Mouse (Mus musculus): ENCODE measurements around the gene Crybg2. TPM values are rescaled to one million over a fixed set of nuclear protein-coding genes. Genes with fewer than 3 reads are reported as not detected.

The Crybg2 gene
- polyA plus RNA-seq, 1 experiment, result 92.5 TPM

- H3K4me1 ChIP-seq (ENCODE audit: control insufficient read depth, insufficient read depth, insufficient read length, low read length), result no peaks in the 10 kb centered on the region
- H3K4me3 ChIP-seq (ENCODE audit: low read depth, low read length), result no peak overlapping the region
- no peak overlapping the region for H3K27ac ChIP-seq (ENCODE audit: insufficient read depth, low read depth, low read length)
- H3K27me3 ChIP-seq (ENCODE audit: control insufficient read depth, insufficient read depth, low read length), result no peaks in the 10 kb centered on the region
- H3K36me3 ChIP-seq (ENCODE audit: control insufficient read depth, insufficient read depth, low read length), result no peaks in the 10 kb centered on the region
- 32% methylated on average over 9 of the region's 9 CpGs for WGBS
- TF ChIP-seq CTCF (IDR thresholded peaks at IDR 0.05; ENCODE audit: extremely low read depth, insufficient read length, insufficient replicate concordance, low read depth, low read length) (no peak), POLR2A (IDR thresholded peaks at IDR 0.05; ENCODE audit: low read depth, low read length) (no peak)
These were observed 19.1 kb upstream of the Crybg2 start for GRCm38 (mm10) chr4:134041317-134042123.

- H3K36me3 ChIP-seq (ENCODE audit: control insufficient read depth, insufficient read depth, low read length), result no peaks in the 10 kb centered on the region
- no peaks in the 10 kb centered on the region for H3K4me1 ChIP-seq (ENCODE audit: control insufficient read depth, insufficient read depth, insufficient read length, low read length)
- TF ChIP-seq CTCF (IDR thresholded peaks at IDR 0.05; ENCODE audit: extremely low read depth, insufficient read length, insufficient replicate concordance, low read depth, low read length), result no peak
- TF ChIP-seq POLR2A (IDR thresholded peaks at IDR 0.05; ENCODE audit: low read depth, low read length), result no peak
- 32% methylated on average over 2 of the region's 2 CpGs for WGBS
- H3K27ac ChIP-seq (ENCODE audit: insufficient read depth, low read depth, low read length), result no peak overlapping the region; the same call in 1 of the 2 replicates
- H3K27me3 ChIP-seq (ENCODE audit: control insufficient read depth, insufficient read depth, low read length), result no peaks in the 10 kb centered on the region
- H3K4me3 ChIP-seq (ENCODE audit: low read depth, low read length), result no peak overlapping the region
These were observed 17.6 kb upstream of the Crybg2 start for GRCm38 (mm10) chr4:134043041-134043440.

- no peak for TF ChIP-seq POLR2A (IDR thresholded peaks at IDR 0.05; ENCODE audit: low read depth, low read length)
- TF ChIP-seq CTCF (IDR thresholded peaks at IDR 0.05; ENCODE audit: extremely low read depth, insufficient read length, insufficient replicate concordance, low read depth, low read length), result no peak
- H3K27me3 ChIP-seq (ENCODE audit: control insufficient read depth, insufficient read depth, low read length), result no peaks in the 10 kb centered on the region
- 75% methylated on average over 5 of the region's 5 CpGs for WGBS
- 0 out of 2 replicates have a peak, but pooled peaks cover 2% of the 10 kb centered on the region for H3K4me1 ChIP-seq (ENCODE audit: control insufficient read depth, insufficient read depth, insufficient read length, low read length)
- H3K36me3 ChIP-seq (ENCODE audit: control insufficient read depth, insufficient read depth, low read length), result no peaks in the 10 kb centered on the region
- no peak overlapping the region for H3K27ac ChIP-seq (ENCODE audit: insufficient read depth, low read depth, low read length)
- H3K4me3 ChIP-seq (ENCODE audit: low read depth, low read length), result no peak overlapping the region
These were observed 13.0 kb upstream of the Crybg2 start for GRCm38 (mm10) chr4:134047648-134048047.

GRCm38 (mm10) chr4:134051912-134052311 is 8.7 kb upstream of the Crybg2 start:
- Histone ChIP-seq H3K36me3 (ENCODE audit: control insufficient read depth, insufficient read depth, low read length) (no peaks in the 10 kb centered on the region), H3K4me3 (ENCODE audit: low read depth, low read length) (no peak overlapping the region), H3K27ac (ENCODE audit: insufficient read depth, low read depth, low read length) (no peak overlapping the region), H3K4me1 (ENCODE audit: control insufficient read depth, insufficient read depth, insufficient read length, low read length) (0 out of 2 replicates have a peak, but pooled peaks cover 2% of the 10 kb centered on the region), H3K27me3 (ENCODE audit: control insufficient read depth, insufficient read depth, low read length) (no peaks in the 10 kb centered on the region)
- no peak for TF ChIP-seq POLR2A (IDR thresholded peaks at IDR 0.05; ENCODE audit: low read depth, low read length)
- TF ChIP-seq CTCF (IDR thresholded peaks at IDR 0.05; ENCODE audit: extremely low read depth, insufficient read length, insufficient replicate concordance, low read depth, low read length), result no peak
- WGBS, result 73% methylated on average over 5 of the region's 5 CpGs

GRCm38 (mm10) chr4:134052560-134052959 is 8.1 kb upstream of the Crybg2 start:
- WGBS, result 18% methylated on average over 8 of the region's 8 CpGs
- Histone ChIP-seq H3K36me3 (ENCODE audit: control insufficient read depth, insufficient read depth, low read length) (no peaks in the 10 kb centered on the region), H3K4me1 (ENCODE audit: control insufficient read depth, insufficient read depth, insufficient read length, low read length) (0 out of 2 replicates have a peak, but pooled peaks cover 2% of the 10 kb centered on the region), H3K4me3 (ENCODE audit: low read depth, low read length) (no peak overlapping the region), H3K27me3 (ENCODE audit: control insufficient read depth, insufficient read depth, low read length) (no peaks in the 10 kb centered on the region), H3K27ac (ENCODE audit: insufficient read depth, low read depth, low read length) (no peak overlapping the region)
- no peak for TF ChIP-seq CTCF (IDR thresholded peaks at IDR 0.05; ENCODE audit: extremely low read depth, insufficient read length, insufficient replicate concordance, low read depth, low read length)
- no peak for TF ChIP-seq POLR2A (IDR thresholded peaks at IDR 0.05; ENCODE audit: low read depth, low read length)

GRCm38 (mm10) chr4:134053538-134053937 is 7.1 kb upstream of the Crybg2 start, which contains the start of gene Zfp683:
Zfp683 (plus strand) TSS chr4:134053838.
- Histone ChIP-seq H3K27ac (ENCODE audit: insufficient read depth, low read depth, low read length) (no peak within 1 kb of the TSS), H3K4me1 (ENCODE audit: control insufficient read depth, insufficient read depth, insufficient read length, low read length) (peaks cover 7% of the 10 kb centered on the region; the same call in 1 of the 2 replicates), H3K36me3 (ENCODE audit: control insufficient read depth, insufficient read depth, low read length) (no peaks in the 10 kb centered on the region), H3K4me3 (ENCODE audit: low read depth, low read length) (no peak within 1 kb of the TSS), H3K27me3 (ENCODE audit: control insufficient read depth, insufficient read depth, low read length) (no peaks in the 10 kb centered on the region)
- WGBS, result 67% methylated on average over 3 of the region's 3 CpGs
- TF ChIP-seq POLR2A (IDR thresholded peaks at IDR 0.05; ENCODE audit: low read depth, low read length) (no peak), CTCF (IDR thresholded peaks at IDR 0.05; ENCODE audit: extremely low read depth, insufficient read length, insufficient replicate concordance, low read depth, low read length) (no peak)

GRCm38 (mm10) chr4:134058166-134058715 is 2.4 kb upstream of the Crybg2 start:
- H3K4me3 ChIP-seq (ENCODE audit: low read depth, low read length), result 0 out of 2 replicates have a peak overlapping the region, but pooled peaks have one; percentile 6
- TF ChIP-seq CTCF (IDR thresholded peaks at IDR 0.05; ENCODE audit: extremely low read depth, insufficient read length, insufficient replicate concordance, low read depth, low read length), result no peak
- TF ChIP-seq POLR2A (IDR thresholded peaks at IDR 0.05; ENCODE audit: low read depth, low read length), result no peak
- no peaks in the 10 kb centered on the region for H3K36me3 ChIP-seq (ENCODE audit: control insufficient read depth, insufficient read depth, low read length)
- H3K27me3 ChIP-seq (ENCODE audit: control insufficient read depth, insufficient read depth, low read length), result no peaks in the 10 kb centered on the region
- WGBS, result 50% methylated on average over 14 of the region's 14 CpGs
- peaks cover 30% of the 10 kb centered on the region for H3K4me1 ChIP-seq (ENCODE audit: control insufficient read depth, insufficient read depth, insufficient read length, low read length)
- H3K27ac ChIP-seq (ENCODE audit: insufficient read depth, low read depth, low read length), result 0 out of 2 replicates have a peak overlapping the region, but pooled peaks have one; percentile 13
